Mouse (Mus musculus) brain, embryonic 14.5 days (tissue): ENCODE measurements around the gene Rhot2. TPM values are rescaled to one million over a fixed set of nuclear protein-coding genes. Genes with fewer than 3 reads are reported as not detected.
A peak's percentile ranks its signal among the peaks of the same experiment; 100 is the strongest.

ENCODE experiments used
- DNase-seq: peaks from one replicate; pipeline ENCODE4 v3.0.0-alpha.2; 2011; ENCODE audit warnings: low read depth
- CTCF ChIP-seq: fragments of 200-500 bp; IDR thresholded peaks from 2 replicates; pipeline ENCODE4 v1.5.1; 2012; ENCODE audit warnings: inconsistent platforms, mild to moderate bottlenecking, moderate library complexity, borderline replicate concordance; ENCODE audit not compliant: insufficient read depth, insufficient read length; ENCODE audit errors: extremely low read depth
- POLR2A ChIP-seq: fragments of 200-500 bp; IDR thresholded peaks from 2 replicates; pipeline ENCODE4 v1.6.1; 2012; ENCODE audit warnings: mild to moderate bottlenecking, inconsistent platforms, borderline replicate concordance; ENCODE audit not compliant: poor library complexity, insufficient read depth, insufficient read length, severe bottlenecking; ENCODE audit errors: extremely low read depth
- polyA plus RNA-seq: library from polyadenylated mRNA; depleted of rRNA; stranded (reverse); fragments of >200 nt; gene quantifications from 2 replicates; pipeline ENCODE4 v1.2.3, GENCODE M21; 2012; rRNA removed

The Rhot2 gene
- polyA plus RNA-seq, 1 experiment: 88.4 TPM

GRCm38 (mm10) chr17:25806507-25806906 is 38.1 kb downstream of the Rhot2 start:
- no peak for DNase-seq

DNA sequence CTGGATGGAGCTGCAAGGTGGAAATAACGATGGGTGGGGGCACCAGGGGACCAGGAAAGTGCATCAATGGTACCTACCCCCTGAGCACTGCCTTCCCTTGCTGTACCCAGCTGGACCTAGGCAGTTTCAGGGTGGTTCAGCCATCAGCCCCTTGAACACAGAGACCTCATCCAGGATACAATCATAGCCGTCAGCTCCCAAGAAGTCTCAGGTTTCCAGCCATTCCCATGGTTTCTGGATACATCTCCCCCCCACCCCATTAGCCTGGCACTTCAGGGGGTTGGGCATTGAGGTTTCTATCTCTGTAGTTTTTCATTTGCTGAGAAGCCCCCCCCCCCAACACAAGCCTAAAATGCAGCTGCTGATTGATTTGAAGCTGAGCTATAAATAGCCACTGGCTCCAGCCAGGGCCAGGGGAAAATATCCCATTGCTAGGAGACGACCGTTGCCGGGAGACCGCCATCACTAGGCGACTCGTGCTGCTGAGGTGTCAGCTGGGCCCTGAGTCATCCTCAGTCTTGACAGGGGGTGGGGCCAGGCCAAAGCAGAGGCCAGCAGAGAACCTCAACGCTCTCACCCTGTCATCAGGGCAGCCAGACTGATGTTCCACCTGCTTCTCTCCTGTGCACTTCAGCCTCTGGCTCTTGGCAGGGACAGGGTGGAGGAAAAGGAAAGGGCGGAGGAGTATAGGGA is 41.7 kb downstream of the Rhot2 start:
- peak; percentile 96 for DNase-seq
- TF ChIP-seq POLR2A (no peak), CTCF (no peak)

More at GRCm38 (mm10) chr17:25806507-25806906, 38.1 kb downstream of the Rhot2 start:
- TF ChIP-seq POLR2A (no peak), CTCF (no peak)

DNA sequence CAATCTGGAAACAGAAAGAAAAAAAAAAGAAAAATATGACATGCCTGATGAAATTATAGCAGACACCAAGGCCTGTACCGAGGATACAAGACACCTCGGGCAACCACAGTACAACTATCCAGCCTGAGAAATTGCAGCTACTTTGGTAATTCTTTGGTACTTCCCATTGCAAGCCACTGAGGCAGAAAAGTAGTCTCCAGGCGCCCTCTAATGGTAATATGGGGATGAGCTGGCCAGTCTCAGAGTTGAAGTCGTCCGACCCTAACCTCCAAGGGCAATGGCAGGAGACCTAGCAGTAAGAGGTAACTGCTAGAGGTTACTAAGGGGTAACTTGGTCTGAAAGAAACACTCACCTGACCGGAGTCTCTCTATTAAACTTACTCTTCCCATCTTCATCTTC is 43.6 kb downstream of the Rhot2 start:
- TF ChIP-seq POLR2A (no peak), CTCF (peak; percentile 87)
- peak; percentile 86 for DNase-seq

DNA sequence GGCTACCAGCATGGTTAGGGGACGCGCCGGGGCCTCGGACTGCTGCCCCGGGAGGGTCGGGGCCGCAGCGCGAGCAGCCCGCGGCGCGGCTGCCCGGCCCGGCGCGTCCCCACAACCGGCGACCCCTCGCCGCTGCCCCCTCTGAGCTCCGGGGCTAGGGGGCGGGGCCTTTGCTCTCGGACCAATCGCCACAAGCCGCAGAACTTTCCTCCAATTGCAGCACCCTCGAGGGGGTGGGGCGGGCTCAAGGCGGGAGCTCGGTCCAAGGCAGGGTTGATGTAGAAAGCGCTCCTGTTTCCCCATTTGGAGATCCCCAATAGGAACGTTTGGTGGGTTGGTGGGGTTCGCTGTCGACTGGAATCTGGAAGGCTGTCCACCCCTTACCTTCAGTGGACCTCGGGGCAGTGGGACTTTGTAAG is 47.7 kb downstream of the Rhot2 start, which contains the start of gene Metrn:
TSS of gene Metrn (minus strand) at position 186 of the 419 bp plus-strand sequence.
- TF ChIP-seq POLR2A (peak; percentile 52), CTCF (no peak)
- DNase-seq: peak; percentile 93

GRCm38 (mm10) chr17:25796211-25796771 is 48.4 kb downstream of the Rhot2 start:
- TF ChIP-seq CTCF: no peak
- TF ChIP-seq POLR2A: no peak
- no peak for DNase-seq

DNA sequence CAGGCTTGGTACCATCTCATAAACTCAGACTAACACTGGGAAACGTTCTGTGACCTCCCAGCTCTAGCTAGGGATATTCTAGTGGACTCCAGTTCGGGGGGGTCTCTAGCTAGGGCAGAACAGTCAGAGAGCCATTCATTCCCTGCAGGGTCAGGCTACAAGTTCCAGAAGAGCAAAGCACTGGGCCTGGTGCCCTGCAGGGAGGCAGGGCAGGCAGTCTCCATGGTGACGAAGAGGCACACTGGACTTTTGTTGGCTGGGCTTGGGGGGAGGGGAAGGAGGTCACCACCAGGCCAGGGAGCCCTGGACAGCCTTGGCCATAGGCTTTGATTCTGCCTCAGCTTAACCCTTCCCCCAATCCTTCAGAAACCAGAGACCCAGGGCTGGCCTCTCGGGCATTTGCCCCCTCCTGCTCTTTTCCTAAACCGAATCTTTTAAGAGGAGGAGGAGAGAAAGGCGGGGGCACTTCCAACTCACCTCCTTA is 49.0 kb downstream of the Rhot2 start, which contains the start of gene AC134908.4:
TSS of gene AC134908.4 (minus strand) at position 51 of the 484 bp plus-strand sequence.
- peak; percentile 65 for DNase-seq
- TF ChIP-seq CTCF: no peak
- no peak for TF ChIP-seq POLR2A

DNA sequence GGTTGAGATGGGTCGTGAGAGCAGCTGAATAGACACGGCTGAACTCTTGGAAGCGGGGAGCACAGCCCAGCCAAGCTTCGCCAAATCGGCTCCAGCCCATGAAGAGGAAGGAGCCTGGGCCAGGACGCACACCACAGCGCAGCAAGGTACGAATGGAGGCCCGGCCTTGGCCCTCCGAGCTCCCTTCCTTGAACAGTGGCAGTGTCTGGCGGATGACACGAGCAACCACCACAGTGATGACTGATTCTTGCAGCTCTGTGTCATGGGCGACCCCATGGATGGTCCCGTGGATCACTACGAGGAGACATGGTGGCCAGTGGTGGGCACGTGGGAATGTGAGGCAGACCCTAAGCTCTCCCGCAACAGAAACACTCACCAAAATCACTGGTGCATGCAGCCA is 49.7 kb downstream of the Rhot2 start:
- no peak for DNase-seq
- TF ChIP-seq POLR2A: no peak

DNA sequence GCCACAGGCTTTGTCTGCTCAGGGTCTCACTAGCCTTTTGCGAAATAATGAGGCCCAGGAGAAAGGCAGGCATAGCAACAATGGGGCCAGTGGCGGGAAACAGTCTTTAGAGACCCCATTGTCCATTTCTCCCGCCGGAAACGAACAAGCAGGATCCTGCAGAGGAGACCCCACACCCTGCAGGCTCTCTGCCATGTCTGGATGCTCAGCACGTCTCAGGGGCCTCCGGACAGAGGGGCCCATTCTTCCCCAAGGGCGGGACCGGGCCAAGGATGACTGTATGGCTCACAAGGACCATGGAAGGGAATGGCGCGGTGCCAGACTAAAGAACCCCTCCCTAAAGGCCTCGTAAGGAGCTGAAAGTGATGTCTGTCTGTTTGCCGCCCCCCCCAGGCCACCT is 50.5 kb downstream of the Rhot2 start:
- DNase-seq: peak; percentile 76
- TF ChIP-seq CTCF: no peak
- no peak for TF ChIP-seq POLR2A

DNA sequence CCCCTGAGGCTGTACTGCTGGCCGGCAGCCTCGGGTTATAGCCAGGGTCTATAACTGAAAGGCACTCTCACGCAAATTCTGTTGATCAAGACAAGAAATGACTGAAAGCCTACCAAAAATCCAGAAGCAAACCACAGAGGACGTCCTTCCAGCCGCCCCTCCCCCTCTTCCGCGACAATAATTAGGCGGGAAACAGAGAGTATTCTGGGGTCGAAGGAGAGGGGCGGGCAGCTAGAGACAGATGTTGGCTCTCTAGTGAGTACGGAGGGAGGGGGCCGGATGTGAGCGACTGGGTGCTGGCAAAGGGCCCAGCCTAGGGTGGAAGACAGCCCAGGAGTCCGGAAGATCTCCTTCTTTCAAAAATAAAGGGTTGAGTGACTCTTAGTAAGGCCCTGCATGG is 52.0 kb downstream of the Rhot2 start, which contains the start of gene Fam173a:
TSS of gene Fam173a (minus strand) at position 287 of the 400 bp plus-strand sequence.
- TF ChIP-seq CTCF: no peak
- TF ChIP-seq POLR2A: no peak
- DNase-seq: peak; percentile 88

DNA sequence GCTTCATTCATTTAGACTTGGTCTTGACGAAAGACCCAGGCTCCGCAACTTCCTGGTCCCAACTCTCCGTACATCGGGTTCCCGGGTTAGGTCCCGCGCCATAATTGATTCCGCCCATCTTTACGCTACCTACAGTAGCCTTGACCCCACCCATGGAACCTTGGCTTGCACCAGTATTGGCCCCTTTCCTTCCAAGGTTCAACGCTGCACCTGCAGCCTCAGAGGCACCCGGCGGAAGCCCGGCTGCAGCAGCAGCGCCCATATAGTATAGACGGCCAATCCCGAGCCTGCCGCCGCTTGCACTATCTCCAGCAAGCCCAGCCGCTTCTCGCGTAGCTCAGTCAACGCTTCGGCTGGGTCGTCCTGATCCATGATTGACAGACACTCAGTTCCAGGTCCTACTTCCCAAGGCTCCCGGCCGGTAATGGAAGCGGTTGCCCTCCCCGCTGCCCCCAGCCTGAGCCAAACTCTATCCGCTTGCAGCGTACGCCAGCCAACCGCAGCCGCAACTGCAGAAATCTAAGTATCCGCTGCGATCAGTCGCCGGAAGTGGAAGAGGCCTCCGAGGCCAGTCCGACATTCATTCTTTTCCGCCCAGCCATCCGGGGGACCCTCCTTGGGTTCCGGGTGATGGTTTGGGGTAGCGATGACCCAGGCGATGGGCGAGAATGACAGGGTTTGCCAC is 52.7 kb downstream of the Rhot2 start:
- TF ChIP-seq CTCF: no peak
- peak; percentile 42; the same call in 1 of the 2 replicates for TF ChIP-seq POLR2A
- peak; percentile 94 for DNase-seq

GRCm38 (mm10) chr17:25791320-25791842 is 53.3 kb downstream of the Rhot2 start:
- peak; percentile 69 for DNase-seq
- no peak for TF ChIP-seq CTCF
- no peak for TF ChIP-seq POLR2A

Other genes starting within 250 kb of the Rhot2 start
- gene Gng13, start 127.7 kb downstream of the Rhot2 start, polyA plus RNA-seq: 0.90 and 1.1 TPM in 2 replicates
- 12.4 and 18.7 TPM in 2 replicates for gene Chtf18, start 117.4 kb downstream of the Rhot2 start, polyA plus RNA-seq
- gene Rpusd1, start 117.2 kb downstream of the Rhot2 start, polyA plus RNA-seq: 43.2 and 59.4 TPM in 2 replicates
- 0.09 TPM in 1 of 2 replicates, not detected in the other for gene Mslnl, start 108.8 kb downstream of the Rhot2 start, polyA plus RNA-seq
- 0.07 and 0.19 TPM in 2 replicates for gene Msln, start 90.5 kb downstream of the Rhot2 start, polyA plus RNA-seq
- 26.7 and 30.6 TPM in 2 replicates for gene Narfl, start 71.1 kb downstream of the Rhot2 start, polyA plus RNA-seq
- gene Haghl, start 59.2 kb downstream of the Rhot2 start, polyA plus RNA-seq: 167 and 268 TPM in 2 replicates
- 0.08 and 0.11 TPM in 2 replicates for gene Ccdc78, start 58.3 kb downstream of the Rhot2 start, polyA plus RNA-seq
- gene Fam173a, start 52.0 kb downstream of the Rhot2 start, polyA plus RNA-seq: 93.9 and 145 TPM in 2 replicates
- gene AC134908.4, start 49.2 kb downstream of the Rhot2 start, polyA plus RNA-seq: 0.12 and 0.21 TPM in 2 replicates
- 107 and 109 TPM in 2 replicates for gene Metrn, start 47.7 kb downstream of the Rhot2 start, polyA plus RNA-seq
- gene Fbxl16, start 35.8 kb downstream of the Rhot2 start, polyA plus RNA-seq: 91.8 and 101 TPM in 2 replicates
- 47.0 and 57.5 TPM in 2 replicates for gene Wdr24, start 21.2 kb downstream of the Rhot2 start, polyA plus RNA-seq
- 80.0 and 93.6 TPM in 2 replicates for gene Jmjd8, start 16.0 kb downstream of the Rhot2 start, polyA plus RNA-seq
- gene Stub1, start 11.4 kb downstream of the Rhot2 start, polyA plus RNA-seq: 252 and 308 TPM in 2 replicates
- 56.2 and 67.3 TPM in 2 replicates for gene Rhbdl1, start 7.6 kb downstream of the Rhot2 start, polyA plus RNA-seq
- gene Gm20683, start 3.1 kb downstream of the Rhot2 start, polyA plus RNA-seq: 26.6 and 40.8 TPM in 2 replicates
- 49.5 and 81.1 TPM in 2 replicates for gene Wdr90, start 16.6 kb upstream of the Rhot2 start, polyA plus RNA-seq
- 11.7 and 14.8 TPM in 2 replicates for gene Mcrip2, start 23.9 kb upstream of the Rhot2 start, polyA plus RNA-seq
- gene Mettl26, start 30.2 kb upstream of the Rhot2 start, polyA plus RNA-seq: 71.4 and 89.5 TPM in 2 replicates
- 0.66 and 0.90 TPM in 2 replicates for gene Wfikkn1, start 36.0 kb upstream of the Rhot2 start, polyA plus RNA-seq
- 88.3 and 98.8 TPM in 2 replicates for gene Rab40c, start 74.9 kb upstream of the Rhot2 start, polyA plus RNA-seq
- gene Pigq, start 100.1 kb upstream of the Rhot2 start, polyA plus RNA-seq: 117 and 126 TPM in 2 replicates
- 0.08 and 0.56 TPM in 2 replicates for gene Nhlrc4, start 100.1 kb upstream of the Rhot2 start, polyA plus RNA-seq
- gene A930017K11Rik, start 107.7 kb upstream of the Rhot2 start, polyA plus RNA-seq: 0.66 and 1.0 TPM in 2 replicates
- 50.4 and 50.5 TPM in 2 replicates for gene Capn15, start 140.9 kb upstream of the Rhot2 start, polyA plus RNA-seq
- gene Rab11fip3, start 224.7 kb upstream of the Rhot2 start, polyA plus RNA-seq: 68.5 and 82.4 TPM in 2 replicates
- 26.8 and 28.6 TPM in 2 replicates for gene Decr2, start 245.5 kb upstream of the Rhot2 start, polyA plus RNA-seq